Mouse (Mus musculus) thymus, postnatal 14 days (tissue): ENCODE data around the gene Hdac4.

Source experiments
- DNase-seq: peaks from one replicate; pipeline ENCODE4 v3.0.0; 2021

The Hdac4 gene

GRCm38 (mm10) chr1:92058731-92059425, 136.6 kb downstream of the Hdac4 start:
- DNase-seq, result peak; percentile 65

GRCm38 (mm10) chr1:92057068-92057467, 138.4 kb downstream of the Hdac4 start:
- DNase-seq, result no peak

GRCm38 (mm10) chr1:92055149-92055548, 140.3 kb downstream of the Hdac4 start:
- no peak for DNase-seq

GRCm38 (mm10) chr1:92052190-92052589, 143.3 kb downstream of the Hdac4 start:
- DNase-seq, result no peak

GRCm38 (mm10) chr1:92051489-92052062, 143.9 kb downstream of the Hdac4 start:
- peak; percentile 12 for DNase-seq

GRCm38 (mm10) chr1:92050992-92051391, 144.5 kb downstream of the Hdac4 start:
- DNase-seq, result no peak

- DNase-seq, result no peak
Observed at GRCm38 (mm10) chr1:92050566-92050965, 144.9 kb downstream of the Hdac4 start.

- no peak for DNase-seq
Observed at GRCm38 (mm10) chr1:92048415-92049354, 146.8 kb downstream of the Hdac4 start.

- no peak for DNase-seq
Observed at GRCm38 (mm10) chr1:92045671-92046070, 149.8 kb downstream of the Hdac4 start.

- no peak for DNase-seq
Observed at GRCm38 (mm10) chr1:92044868-92045267, 150.6 kb downstream of the Hdac4 start.

- no peak for DNase-seq
Observed at GRCm38 (mm10) chr1:92043989-92044388, 151.5 kb downstream of the Hdac4 start.

- no peak for DNase-seq
Observed at GRCm38 (mm10) chr1:92042126-92042525, 153.4 kb downstream of the Hdac4 start.

- DNase-seq, result no peak
Observed at GRCm38 (mm10) chr1:92041290-92041689, 154.2 kb downstream of the Hdac4 start.

- DNase-seq, result no peak
Observed at GRCm38 (mm10) chr1:92038714-92039113, 156.8 kb downstream of the Hdac4 start.

- DNase-seq, result no peak
Observed at GRCm38 (mm10) chr1:92037039-92037438, 158.5 kb downstream of the Hdac4 start.

- no peak for DNase-seq
Observed at GRCm38 (mm10) chr1:92035770-92036169, 159.7 kb downstream of the Hdac4 start.

GRCm38 (mm10) chr1:92034247-92034646, 161.3 kb downstream of the Hdac4 start:
- DNase-seq, result no peak

GRCm38 (mm10) chr1:92033463-92033862, 162.0 kb downstream of the Hdac4 start:
- no peak for DNase-seq

- no peak for DNase-seq
Observed at GRCm38 (mm10) chr1:92030541-92030940, 165.0 kb downstream of the Hdac4 start.

- DNase-seq, result no peak
Observed at GRCm38 (mm10) chr1:92028158-92028557, 167.3 kb downstream of the Hdac4 start.

- DNase-seq, result no peak
Observed at GRCm38 (mm10) chr1:92026351-92026750, 169.1 kb downstream of the Hdac4 start.

- no peak for DNase-seq
Observed at GRCm38 (mm10) chr1:92023906-92024305, 171.6 kb downstream of the Hdac4 start.

GRCm38 (mm10) chr1:92022009-92022408, 173.5 kb downstream of the Hdac4 start:
- no peak for DNase-seq
